In the genomic region with DNA sequence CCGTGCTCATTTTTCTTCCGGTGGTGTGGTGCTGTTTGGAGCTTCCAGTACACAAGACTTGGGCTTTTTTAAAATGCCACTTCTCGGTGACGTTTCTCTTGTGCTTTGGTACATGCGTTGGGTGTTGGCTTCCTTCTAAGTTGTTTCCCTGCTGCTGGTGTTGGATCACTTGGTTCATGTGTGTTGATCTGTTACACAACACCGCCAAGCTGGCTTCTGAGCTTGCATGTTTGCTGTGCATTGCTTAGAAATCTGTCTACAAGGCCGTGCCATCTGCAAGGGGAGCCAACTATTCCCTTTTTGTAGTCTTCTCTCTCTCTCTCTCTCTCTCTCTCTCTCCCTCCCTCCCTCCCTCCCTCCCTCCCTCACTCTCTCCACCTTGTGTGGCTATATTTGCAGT, we compare ENCODE assay signal across 26 mouse cellular contexts.
"Had no signal": no experiment of that assay in that cellular context is flagged by ENCODE, and none has a peak within 500 bp of the region (broad histone marks: within the 10 kb centered on the region; RNA-seq: fewer than 3 reads in every experiment).

No protein-coding gene starts in this region.

- H3K9ac ChIP-seq: heart, embryonic 13.5 days; heart, embryonic 15.5 days; hindbrain, embryonic 13.5 days; hindbrain, embryonic 15.5 days; kidney, embryonic 15.5 days; limb, embryonic 13.5 days; limb, embryonic 15.5 days; liver, embryonic 12.5 days; liver, embryonic 14.5 days had no signal

- ATAC-seq: hindbrain, postnatal 0 days; intestine, embryonic 16.5 days; liver, embryonic 12.5 days had no signal

- H3K36me3 ChIP-seq: heart, embryonic 13.5 days; heart, embryonic 15.5 days; hindbrain, embryonic 13.5 days; hindbrain, embryonic 15.5 days; kidney, embryonic 15.5 days; limb, embryonic 13.5 days; limb, embryonic 15.5 days; liver, embryonic 12.5 days had no signal

- H3K4me1 ChIP-seq: heart, embryonic 13.5 days; heart, embryonic 15.5 days; kidney, embryonic 15.5 days; limb, embryonic 13.5 days; limb, embryonic 15.5 days; liver, embryonic 12.5 days had no signal

- H3K27me3 ChIP-seq: hindbrain, embryonic 13.5 days; kidney, embryonic 15.5 days; limb, embryonic 13.5 days; liver, embryonic 12.5 days had no signal

- H3K9me3 ChIP-seq: heart, embryonic 13.5 days; heart, embryonic 15.5 days; hindbrain, embryonic 13.5 days; hindbrain, embryonic 15.5 days; kidney, embryonic 15.5 days; limb, embryonic 13.5 days; limb, embryonic 15.5 days; liver, embryonic 12.5 days had no signal

- H3K4me2 ChIP-seq: heart, embryonic 11.5 days; heart, embryonic 13.5 days; heart, embryonic 15.5 days; hindbrain, embryonic 13.5 days; hindbrain, embryonic 15.5 days; kidney, embryonic 15.5 days; limb, embryonic 13.5 days; limb, embryonic 15.5 days; liver, embryonic 12.5 days had no signal

- H3K27ac ChIP-seq: heart, adult 2 months; heart, embryonic 13.5 days; heart, embryonic 15.5 days; hindbrain, embryonic 13.5 days; hindbrain, embryonic 15.5 days; hindbrain, postnatal 0 days; kidney, embryonic 15.5 days; kidney, postnatal 0 days; layer of hippocampus, adult 2 months; limb, embryonic 13.5 days; limb, embryonic 15.5 days; liver, embryonic 12.5 days; liver, embryonic 14.5 days had no signal

- DNase-seq: gastrocnemius, postnatal 14 days; gastrocnemius, postnatal 36 days; heart, adult 11 months; heart, adult 2 months; heart, postnatal 14 days; heart, postnatal 36 days; kidney, adult 11 months; kidney, adult 2 months; kidney, adult 9 months; kidney, postnatal 14 days; kidney, postnatal 36 days; left cerebral cortex, postnatal 4 days had no signal

- H3K4me3 ChIP-seq: heart, adult 2 months; heart, embryonic 13.5 days; heart, embryonic 15.5 days; hindbrain, embryonic 13.5 days; hindbrain, embryonic 15.5 days; kidney, embryonic 15.5 days; layer of hippocampus, adult 2 months; limb, embryonic 13.5 days; limb, embryonic 15.5 days; liver, embryonic 12.5 days had no signal
